Mouse (Mus musculus) cortical plate, adult 2 months (tissue): ENCODE measurements around the gene Commd9.

Source experiments
- CTCF ChIP-seq: fragments of 200-500 bp; IDR thresholded peaks from 2 replicates; pipeline ENCODE4 v1.5.1; 2011; ENCODE audit warnings: mild to moderate bottlenecking, control low read depth, low read length; ENCODE audit not compliant: insufficient read depth; ENCODE audit errors: extremely low read depth
- POLR2A ChIP-seq: fragments of 200-500 bp; IDR thresholded peaks from 2 replicates; pipeline ENCODE4 v1.6.1; 2011; ENCODE audit warnings: mild to moderate bottlenecking, low read length, control low read depth; ENCODE audit not compliant: insufficient read depth; ENCODE audit errors: extremely low read depth

GRCm38 (mm10) chr2:101856174-101856573 is 29.9 kb upstream of the Commd9 start:
- no peak for TF ChIP-seq POLR2A
- no peak for TF ChIP-seq CTCF
